Mouse (Mus musculus): ENCODE data around the gene Creb5. TPM values are rescaled to one million over a fixed set of nuclear protein-coding genes. Genes with fewer than 3 reads are reported as not detected.

The Creb5 gene
- polyA plus RNA-seq, 1 experiment: 6.0 TPM

- 84% methylated on average over 3 of the region's 3 CpGs for WGBS
- no peak for DNase-seq
- TF ChIP-seq POLR2A (IDR thresholded peaks at IDR 0.05; ENCODE audit: borderline replicate concordance, insufficient read depth, low read length) (no peak), CTCF (IDR thresholded peaks at IDR 0.05; ENCODE audit: borderline replicate concordance, insufficient read depth, low read depth, low read length) (no peak)
Observed at GRCm38 (mm10) chr6:53741222-53741621, 454.2 kb downstream of the Creb5 start.

More at GRCm38 (mm10) chr6:53741222-53741621, 454.2 kb downstream of the Creb5 start:
- Histone ChIP-seq H3K4me1 (ENCODE audit: control insufficient read depth, insufficient read depth, low read length) (no peaks in the 10 kb centered on the region), H3K27me3 (ENCODE audit: control insufficient read depth, insufficient read depth, low read length) (no peaks in the 10 kb centered on the region), H3K27ac (ENCODE audit: insufficient read depth, low read length) (no peak overlapping the region), H3K4me3 (replicated peaks; ENCODE audit: insufficient read depth, low read depth, low read length) (no peak overlapping the region)

Other genes starting within 250 kb of the Creb5 start
- 11.4 and 11.8 TPM in 2 replicates for gene Jazf1, start 218.6 kb upstream of the Creb5 start, polyA plus RNA-seq (2012; rRNA removed)

Measured in cerebellum, adult 2 months (tissue).